ENCODE assay signal across 8 mouse cellular contexts in genomic region chr11:5445452-5445953, GRCm38 (mm10). TPM values are rescaled to one million over a fixed set of nuclear protein-coding genes. Genes with fewer than 3 reads are reported as not detected.
A peak's percentile ranks its signal among the peaks of the same experiment; 100 is the strongest.
DNase-seq lines count a peak whose midpoint lies in the region; ATAC-seq lines count a peak whose summit lies in the region.

No protein-coding gene starts in this region.

- no peaks in the 10 kb centered on the region for H3K9me3 ChIP-seq in kidney, embryonic 14.5 days (ENCODE audit: control insufficient read depth, low read length)
- no peaks in the 10 kb centered on the region for H3K9me3 ChIP-seq in forebrain, embryonic 10.5 days
- H3K9me3 ChIP-seq in limb, embryonic 15.5 days: no peaks in the 10 kb centered on the region
- H3K9me3 ChIP-seq in neural tube, embryonic 13.5 days: no peaks in the 10 kb centered on the region

- WGBS in kidney, embryonic 14.5 days: 20% methylated on average over 11 of the region's 11 CpGs
- WGBS in forebrain, embryonic 10.5 days: 18% methylated on average over 11 of the region's 11 CpGs
- 18% methylated on average over 11 of the region's 11 CpGs for WGBS in limb, embryonic 15.5 days
- WGBS in neural tube, embryonic 13.5 days: 17% methylated on average over 11 of the region's 11 CpGs

- H3K36me3 ChIP-seq in kidney, embryonic 14.5 days (ENCODE audit: control insufficient read depth, insufficient read depth, low read length): no peaks in the 10 kb centered on the region
- H3K36me3 ChIP-seq in forebrain, embryonic 10.5 days (replicated peaks): no peaks in the 10 kb centered on the region
- H3K36me3 ChIP-seq in limb, embryonic 15.5 days: no peaks in the 10 kb centered on the region
- H3K36me3 ChIP-seq in neural tube, embryonic 13.5 days: no peaks in the 10 kb centered on the region

- peaks cover 11% of the 10 kb centered on the region; the same call in 1 of the 2 replicates for H3K4me1 ChIP-seq in kidney, embryonic 14.5 days (ENCODE audit: control insufficient read depth, insufficient read depth, low read length)
- H3K4me1 ChIP-seq in forebrain, embryonic 10.5 days: peaks cover 43% of the 10 kb centered on the region
- peaks cover 18% of the 10 kb centered on the region for H3K4me1 ChIP-seq in limb, embryonic 15.5 days
- peaks cover 27% of the 10 kb centered on the region for H3K4me1 ChIP-seq in neural tube, embryonic 13.5 days (replicated peaks)

- H3K4me3 ChIP-seq in kidney, embryonic 14.5 days (ENCODE audit: low read length): peak overlapping the region; percentile 90
- peak overlapping the region; percentile 88 for H3K4me3 ChIP-seq in forebrain, embryonic 10.5 days
- peak overlapping the region; percentile 89 for H3K4me3 ChIP-seq in limb, embryonic 15.5 days
- peak overlapping the region; percentile 82 for H3K4me3 ChIP-seq in neural tube, embryonic 13.5 days

- no peak for DNase-seq in kidney, adult 18-20 months
- DNase-seq in forebrain, embryonic 10.5 days (ENCODE audit: extremely low spot score, low spot score): no peak
- DNase-seq in cerebellum, adult 9-11 months: no peak
- DNase-seq in adrenal gland, adult 8-10 months: no peak
- DNase-seq in left cerebral cortex, adult 8-10 months (ENCODE audit: low spot score in 2 of 2): no peak

- peak overlapping the region; percentile 93 for H3K4me2 ChIP-seq in kidney, embryonic 14.5 days (replicated peaks; ENCODE audit: low read depth, low read length)
- peak overlapping the region; percentile 85 for H3K4me2 ChIP-seq in limb, embryonic 15.5 days
- peak overlapping the region; percentile 97 for H3K4me2 ChIP-seq in neural tube, embryonic 13.5 days

- no peaks in the 10 kb centered on the region for H3K27me3 ChIP-seq in kidney, embryonic 14.5 days (ENCODE audit: control insufficient read depth, insufficient read depth, low read length)
- H3K27me3 ChIP-seq in forebrain, embryonic 10.5 days (ENCODE audit: poor library complexity, severe bottlenecking): peaks cover 31% of the 10 kb centered on the region
- no peaks in the 10 kb centered on the region for H3K27me3 ChIP-seq in limb, embryonic 15.5 days
- no peaks in the 10 kb centered on the region for H3K27me3 ChIP-seq in neural tube, embryonic 13.5 days

- peak; percentile 46 for ATAC-seq in kidney, embryonic 14.5 days (ENCODE audit: low FRiP score, low TSS enrichment)
- ATAC-seq in limb, embryonic 15.5 days (ENCODE audit: insufficient number of reproducible peaks, low FRiP score, low TSS enrichment, low read depth): no peak
- ATAC-seq in neural tube, embryonic 13.5 days (ENCODE audit: low read depth): no peak; the same call in 1 of the 2 replicates

- H3K27ac ChIP-seq in kidney, embryonic 14.5 days (ENCODE audit: low read depth, low read length): no peak overlapping the region
- H3K27ac ChIP-seq in forebrain, embryonic 10.5 days: peak overlapping the region; percentile 96
- peak overlapping the region; percentile 75 for H3K27ac ChIP-seq in limb, embryonic 15.5 days
- no peak overlapping the region for H3K27ac ChIP-seq in neural tube, embryonic 13.5 days (replicated peaks)

- H3K9ac ChIP-seq in kidney, embryonic 14.5 days (ENCODE audit: low read depth, low read length): peak overlapping the region; percentile 60
- peak overlapping the region; percentile 36; the same call in 1 of the 2 replicates for H3K9ac ChIP-seq in limb, embryonic 15.5 days
- H3K9ac ChIP-seq in neural tube, embryonic 13.5 days: peak overlapping the region; percentile 58

RNA-seq across cellular contexts. Expression of gene Znrf3, which starts 0.9 kb away (rescaled TPM):
- polyA plus RNA-seq in kidney, embryonic 14.5 days (2014; fragmentation: Nextera tagmentation; extraction: Ambion mirVana): 20.6 and 21.1 TPM in 2 replicates
- 11.1 and 11.9 TPM in 2 replicates for polyA plus RNA-seq in forebrain, embryonic 10.5 days (2016; fragmentation: Nextera tagmentation; extraction: Ambion mirVana)
- 16.2 and 16.3 TPM in 2 replicates for polyA plus RNA-seq in limb, embryonic 15.5 days (2015; fragmentation: Nextera tagmentation; extraction: Ambion mirVana)
- 7.5 and 8.1 TPM in 2 replicates for polyA plus RNA-seq in neural tube, embryonic 13.5 days (2015; fragmentation: Nextera tagmentation; extraction: Ambion mirVana)
- 10 to 100 TPM; 26.1 to 41.3 (median 36.4) TPM for total RNA-seq in adrenal gland, adult 8-10 months (2022)
- total RNA-seq in left cerebral cortex, adult 8-10 months (2022): 10 to 100 TPM; 19.3 to 22.0 (median 20.4) TPM

Comparison
In these comparisons a context has a peak if more than half of its experiments do, and no peak if none do; other contexts are left out.
1. H3K27ac ChIP-seq: peak in forebrain, embryonic 10.5 days (single experiment) and limb, embryonic 15.5 days (single experiment); none in kidney, embryonic 14.5 days (single experiment) and neural tube, embryonic 13.5 days (single experiment).
2. Peak in every context shown above with its lines, with median percentiles within 50 percentile points of each other: H3K4me2 ChIP-seq, H3K4me3 ChIP-seq and H3K9ac ChIP-seq.